Mouse (Mus musculus) kidney, embryonic 16.5 days (tissue): ENCODE results near the gene Spc24. TPM values are rescaled to one million over a fixed set of nuclear protein-coding genes. Genes with fewer than 3 reads are reported as not detected.
"Not testable (repeated sequence)": the region's sequence is repeated elsewhere in the genome, so short reads cannot be mapped to it uniquely, and the experiment has no call there.

Source experiments
- ATAC-seq: fragments of 200-750 bp; cut with Nextera tagmentation; 2 replicates; pipeline ENCODE4 v1.8.0; 2017; ENCODE audit warnings: moderate TSS enrichment; ENCODE audit not compliant: low FRiP score, low TSS enrichment
- H3K27ac ChIP-seq: fragments of 300-500 bp; sonication (generic); 2 replicates; pipeline ENCODE4 v1.5.1; 2014; ENCODE audit warnings: low read length
- H3K27me3 ChIP-seq: fragments of 300-500 bp; sonication (generic); 2 replicates; pipeline ENCODE4 v1.6.1; 2014; ENCODE audit warnings: low read length, control low read depth, mixed read lengths; ENCODE audit not compliant: insufficient read depth
- H3K36me3 ChIP-seq: fragments of 300-500 bp; sonication (generic); 2 replicates; pipeline ENCODE4 v1.6.1; 2014; ENCODE audit warnings: low read length, control low read depth, mixed read lengths; ENCODE audit not compliant: insufficient read depth
- H3K4me1 ChIP-seq: fragments of 300-500 bp; sonication (generic); 2 replicates; pipeline ENCODE4 v1.6.1; 2014; ENCODE audit warnings: low read length, control low read depth, mixed read lengths; ENCODE audit not compliant: insufficient read depth
- H3K4me2 ChIP-seq: fragments of 300-500 bp; sonication (generic); replicated peaks from 2 replicates; pipeline ENCODE4 v1.6.1; 2014; ENCODE audit warnings: low read depth, low read length
- H3K4me3 ChIP-seq: fragments of 300-500 bp; sonication (generic); 2 replicates; pipeline ENCODE4 v1.5.1; 2014; ENCODE audit warnings: mild to moderate bottlenecking, low read length
- H3K9ac ChIP-seq: fragments of 300-500 bp; sonication (generic); replicated peaks from 2 replicates; pipeline ENCODE4 v1.6.1; 2014; ENCODE audit warnings: low read length
- H3K9me3 ChIP-seq: fragments of 300-500 bp; sonication (generic); 2 replicates; pipeline ENCODE4 v1.6.1; 2016; ENCODE audit warnings: low read length, control low read depth
- WGBS: fragments of 180-500 bp; shearing (Covaris S2); extraction: QIAGEN DNeasy Blood & Tissue Kit; methylation state at CpG from one replicate; pipeline ENCODE4 v1.1.7; 2014; 5-methylcytosine and 5-hydroxymethylcytosine counted together
- polyA plus RNA-seq: library from polyadenylated mRNA; unstranded; fragments of >200 nt; fragmentation: Nextera tagmentation; extraction: Ambion mirVana; gene quantifications from 2 replicates; pipeline ENCODE4 v1.2.1, GENCODE M21; 2015

Spc24 gene
- polyA plus RNA-seq, 1 experiment from 2014 or later = 120 TPM

DNA sequence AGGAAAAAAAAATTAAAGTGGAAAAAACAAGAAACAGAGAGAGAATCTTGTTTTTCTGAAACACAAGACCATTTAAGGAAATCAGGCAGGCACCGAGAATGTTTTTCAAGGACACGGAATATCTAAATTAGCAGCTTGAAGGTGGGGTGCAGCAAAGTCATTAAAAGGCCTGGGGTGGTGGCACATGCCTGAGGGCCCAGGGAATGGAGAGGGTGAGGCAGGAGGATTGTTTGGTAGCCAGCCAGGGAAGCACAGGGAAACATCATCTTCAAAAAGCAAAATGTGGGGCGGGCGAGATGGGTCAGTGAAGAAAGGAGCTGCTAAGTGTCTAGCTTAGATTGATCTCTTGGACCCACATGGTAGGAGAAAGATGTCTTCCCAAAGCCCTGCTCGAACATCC is 27.6 kb upstream of the Spc24 start:
- H3K36me3 ChIP-seq = peaks cover 16% of the 10 kb centered on the region
- 58% methylated on average over 5 of the region's 5 CpGs for WGBS
- H3K9me3 ChIP-seq = no peaks in the 10 kb centered on the region
- ATAC-seq = no peak
- no peaks in the 10 kb centered on the region for H3K27me3 ChIP-seq
- H3K27ac ChIP-seq = 0 out of 2 replicates have a peak overlapping the region, but pooled peaks have one; percentile 40
- H3K4me1 ChIP-seq = peaks cover 27% of the 10 kb centered on the region
- no peak overlapping the region for H3K4me2 ChIP-seq
- H3K4me3 ChIP-seq = no peak overlapping the region
- no peak overlapping the region for H3K9ac ChIP-seq

DNA sequence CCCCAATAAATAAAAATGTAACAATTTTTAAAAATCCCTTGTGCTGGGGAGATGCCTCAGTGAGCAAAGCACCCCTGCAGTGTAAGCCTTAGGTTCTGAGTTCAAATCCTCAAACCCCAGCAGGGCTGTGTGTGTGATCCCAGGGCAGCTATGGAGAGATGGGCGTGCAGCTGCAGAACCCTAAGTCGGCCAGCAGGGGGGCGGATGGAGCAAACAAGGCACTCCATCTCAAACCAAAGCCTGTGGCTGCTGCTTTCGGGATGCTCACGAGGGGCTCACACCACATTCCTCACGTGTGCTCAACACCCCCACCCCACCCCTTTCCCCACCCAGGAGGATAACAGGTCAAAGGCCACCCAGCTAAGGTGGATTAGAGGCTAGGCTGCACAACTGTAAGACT is 26.8 kb upstream of the Spc24 start:
- 9% methylated on average over 6 of the region's 6 CpGs for WGBS
- Histone ChIP-seq H3K4me2 (0 out of 2 replicates have a peak overlapping the region, but pooled peaks have one; percentile 14), H3K36me3 (peaks cover 15% of the 10 kb centered on the region), H3K4me1 (peaks cover 25% of the 10 kb centered on the region), H3K9ac (no peak overlapping the region; the same call in 1 of the 2 replicates), H3K27ac (0 out of 2 replicates have a peak overlapping the region, but pooled peaks have one; percentile 40), H3K9me3 (no peaks in the 10 kb centered on the region), H3K4me3 (no peak overlapping the region), H3K27me3 (no peaks in the 10 kb centered on the region)
- peak; percentile 60; the same call in 1 of the 2 replicates for ATAC-seq

DNA sequence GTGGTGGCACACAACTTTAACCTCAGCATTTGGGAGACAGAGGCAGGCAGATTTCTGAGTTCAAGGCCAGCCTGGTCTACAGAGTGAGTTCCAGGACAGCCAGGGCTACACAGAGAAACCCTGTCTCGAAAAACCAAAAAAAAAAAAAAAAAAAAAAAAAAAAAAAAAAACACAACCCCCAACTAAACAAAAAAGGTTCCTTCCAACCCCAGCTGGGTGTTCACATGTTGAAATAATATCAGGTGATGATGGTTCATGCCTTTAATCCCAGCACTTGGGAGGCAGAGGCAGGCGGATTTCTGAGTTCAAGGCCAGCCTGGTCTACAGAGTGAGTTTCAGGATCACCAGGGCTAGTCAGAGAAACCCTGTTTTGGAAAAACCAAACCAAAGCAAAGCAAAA is 26.2 kb upstream of the Spc24 start:
- H3K4me1 ChIP-seq = peaks cover 19% of the 10 kb centered on the region
- not testable (repeated sequence) for H3K4me2 ChIP-seq, H3K9ac ChIP-seq, H3K27me3 ChIP-seq, H3K27ac ChIP-seq, H3K4me3 ChIP-seq, ATAC-seq, H3K9me3 ChIP-seq
- WGBS = 90% methylated on average over 1 of the region's 2 CpGs
- H3K36me3 ChIP-seq = peaks cover 21% of the 10 kb centered on the region

DNA sequence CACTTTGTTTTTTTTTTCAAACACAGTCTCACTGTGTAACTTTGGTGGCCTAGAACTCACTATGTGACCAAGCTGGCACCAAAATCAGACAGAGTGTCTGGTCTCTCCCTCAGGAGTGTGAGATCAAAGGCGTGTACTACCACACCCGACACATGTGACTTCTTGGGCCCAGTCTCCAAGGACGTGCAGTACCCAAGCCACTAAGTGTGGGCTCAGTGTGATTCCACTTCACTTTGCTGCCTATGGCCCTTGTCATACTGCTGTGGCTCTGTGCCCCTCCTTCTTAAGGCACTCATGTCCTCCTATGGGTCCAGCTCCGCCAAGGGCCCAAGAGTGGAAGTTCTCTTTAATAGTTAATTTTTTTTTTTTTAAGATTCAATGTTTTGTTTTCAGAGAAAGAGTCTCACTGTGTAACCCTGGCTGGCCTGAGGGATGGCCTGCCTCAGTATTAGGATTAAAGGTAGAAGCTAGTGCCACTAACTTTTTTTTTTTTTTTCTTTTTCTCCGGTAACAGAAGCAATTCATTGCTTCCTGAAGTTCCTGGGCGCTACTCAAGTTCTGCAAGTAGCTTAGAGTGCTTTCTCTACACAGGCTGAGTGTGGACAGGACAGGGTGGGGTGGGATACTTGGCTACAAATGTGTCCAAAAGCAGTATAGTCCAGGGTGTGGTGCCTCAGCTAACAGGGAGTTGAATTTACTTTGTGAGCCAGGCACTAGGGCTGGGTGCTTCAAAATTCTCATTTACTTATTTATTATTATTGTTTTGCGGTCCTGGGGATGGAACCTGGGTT is 24.6 kb upstream of the Spc24 start:
- H3K4me2 ChIP-seq = no peak overlapping the region

DNA sequence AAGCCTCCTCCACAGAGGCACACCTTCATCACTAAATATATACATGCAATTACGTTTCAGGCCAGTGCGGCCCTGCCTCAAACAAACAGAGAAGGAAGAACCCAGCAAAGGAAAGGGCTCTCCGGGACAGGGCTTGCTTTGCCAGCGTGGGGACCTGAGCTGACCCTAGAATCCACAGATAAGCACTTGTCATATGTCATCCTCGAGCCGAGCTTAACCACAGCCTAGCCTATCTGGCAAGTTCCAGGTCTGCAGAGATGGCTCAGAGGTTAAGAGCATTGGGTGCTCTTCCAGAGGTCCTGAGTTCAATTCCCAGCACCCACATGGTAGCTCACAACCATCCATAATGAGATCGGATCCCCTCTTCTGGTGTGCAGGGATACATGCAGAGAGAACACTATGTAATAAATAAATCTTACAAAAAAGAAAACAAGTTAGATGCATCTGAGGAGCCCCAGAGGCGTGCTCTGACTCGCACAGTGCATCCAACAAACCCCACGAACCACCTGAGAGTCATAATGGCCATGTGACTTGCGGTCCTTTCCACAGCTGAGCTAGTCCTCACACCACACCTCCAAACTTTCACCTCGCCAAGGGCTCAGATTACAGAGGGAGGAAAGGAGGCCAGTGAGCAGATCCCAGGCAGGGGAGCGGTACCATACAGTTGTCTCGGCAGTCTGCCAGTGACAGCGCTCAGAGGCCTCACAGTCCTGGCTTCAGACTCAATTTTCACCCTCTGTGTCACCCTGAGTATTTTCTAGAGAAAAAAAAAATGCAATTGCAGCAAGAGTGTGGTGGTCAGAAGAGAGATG is 21.8 kb upstream of the Spc24 start:
- Histone ChIP-seq H3K9me3 (0 out of 2 replicates have a peak, but pooled peaks cover 2% of the 10 kb centered on the region), H3K4me2 (no peak overlapping the region), H3K27ac (no peak overlapping the region), H3K36me3 (peaks cover 49% of the 10 kb centered on the region), H3K4me1 (0 out of 2 replicates have a peak, but pooled peaks cover 6% of the 10 kb centered on the region), H3K9ac (no peak overlapping the region), H3K27me3 (no peaks in the 10 kb centered on the region), H3K4me3 (no peak overlapping the region)
- ATAC-seq = peak; percentile 63; the same call in 1 of the 2 replicates
- 62% methylated on average over 15 of the region's 15 CpGs for WGBS

More for the DNA sequence above, 24.6 kb upstream of the Spc24 start:
- ATAC-seq = no peak
- H3K4me3 ChIP-seq = no peak overlapping the region
- H3K27ac ChIP-seq = no peak overlapping the region
- H3K27me3 ChIP-seq = no peaks in the 10 kb centered on the region
- peaks cover 19% of the 10 kb centered on the region for H3K4me1 ChIP-seq
- peaks cover 29% of the 10 kb centered on the region for H3K36me3 ChIP-seq
- 78% methylated on average over 7 of the region's 7 CpGs for WGBS
- H3K9me3 ChIP-seq = no peaks in the 10 kb centered on the region
- H3K9ac ChIP-seq = no peak overlapping the region

DNA sequence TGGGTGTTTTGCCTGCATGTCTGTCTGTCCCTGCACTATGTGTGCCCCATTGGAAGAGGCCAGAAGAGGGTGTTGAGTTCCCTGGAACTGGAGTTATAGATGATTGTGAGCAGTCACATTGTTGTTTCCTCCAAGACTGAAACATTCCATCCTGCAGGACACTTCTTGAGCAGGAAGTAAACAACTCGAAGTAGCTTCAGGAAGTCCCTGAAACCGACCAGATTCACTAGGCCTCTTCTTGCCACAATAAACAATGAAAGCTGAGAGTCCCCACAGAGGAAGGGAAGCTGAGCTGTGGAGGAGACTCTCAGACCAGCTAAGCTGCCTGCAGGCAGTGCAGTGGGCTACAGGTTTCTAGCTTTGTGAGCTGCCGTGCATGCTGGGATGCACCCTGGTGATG is 17.6 kb upstream of the Spc24 start:
- 92% methylated on average over 3 of the region's 3 CpGs for WGBS
- Histone ChIP-seq H3K4me1 (0 out of 2 replicates have a peak, but pooled peaks cover 6% of the 10 kb centered on the region), H3K9ac (no peak overlapping the region), H3K4me2 (no peak overlapping the region), H3K27ac (no peak overlapping the region), H3K36me3 (peaks cover 77% of the 10 kb centered on the region), H3K4me3 (no peak overlapping the region), H3K9me3 (0 out of 2 replicates have a peak, but pooled peaks cover 2% of the 10 kb centered on the region), H3K27me3 (no peaks in the 10 kb centered on the region)
- no peak for ATAC-seq

DNA sequence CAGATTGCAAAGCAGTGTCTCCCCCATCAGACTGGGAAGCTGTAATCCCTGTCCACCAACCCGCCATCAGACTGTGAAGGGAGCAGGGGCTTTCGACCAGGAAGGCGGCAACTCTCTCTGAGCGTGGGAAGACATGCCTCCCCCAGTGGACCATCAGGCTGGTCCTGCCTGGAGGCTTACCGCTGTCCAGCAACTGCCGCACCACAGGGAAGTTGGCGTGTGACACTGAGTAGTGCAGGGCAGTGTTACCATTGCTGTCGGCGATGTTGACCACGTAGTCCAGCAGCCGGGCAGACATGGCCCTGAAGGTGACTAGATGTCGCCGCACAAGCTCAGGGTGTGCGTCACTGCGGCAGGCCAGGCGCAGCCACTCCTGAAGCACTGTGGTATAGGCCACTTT is 14.2 kb upstream of the Spc24 start:
- no peak for ATAC-seq
- no peak overlapping the region for H3K27ac ChIP-seq
- H3K36me3 ChIP-seq = peaks cover 81% of the 10 kb centered on the region
- no peaks in the 10 kb centered on the region for H3K27me3 ChIP-seq
- WGBS = 90% methylated on average over 16 of the region's 16 CpGs
- H3K4me3 ChIP-seq = no peak overlapping the region
- H3K9me3 ChIP-seq = 0 out of 2 replicates have a peak, but pooled peaks cover 2% of the 10 kb centered on the region
- H3K4me2 ChIP-seq = no peak overlapping the region
- no peak overlapping the region for H3K9ac ChIP-seq
- no peaks in the 10 kb centered on the region for H3K4me1 ChIP-seq

DNA sequence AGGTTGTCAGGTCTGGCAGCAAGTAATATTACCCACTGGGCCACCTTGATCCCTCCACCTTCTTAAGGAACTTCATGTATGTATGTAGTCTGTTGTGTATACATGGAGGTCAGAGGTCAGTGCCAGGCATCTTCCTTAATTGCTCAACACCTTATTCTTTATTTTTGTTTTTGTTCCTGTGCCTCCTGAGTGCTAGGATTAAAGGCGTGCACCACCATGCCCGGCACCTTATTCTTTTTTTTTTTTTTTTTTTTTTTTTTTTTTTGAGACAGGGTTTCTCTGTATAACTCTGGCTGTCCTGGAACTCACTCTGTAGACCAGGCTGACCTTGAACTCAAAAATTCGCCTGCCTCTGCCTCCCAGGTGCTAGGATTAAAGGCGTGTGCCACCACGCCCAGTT is 13.3 kb upstream of the Spc24 start:
- not testable (repeated sequence) for ATAC-seq, H3K4me2 ChIP-seq, H3K27me3 ChIP-seq, H3K9me3 ChIP-seq, H3K4me1 ChIP-seq, H3K27ac ChIP-seq, H3K4me3 ChIP-seq, H3K9ac ChIP-seq
- H3K36me3 ChIP-seq = peaks cover 80% of the 10 kb centered on the region
- WGBS = 85% methylated on average over 5 of the region's 5 CpGs

DNA sequence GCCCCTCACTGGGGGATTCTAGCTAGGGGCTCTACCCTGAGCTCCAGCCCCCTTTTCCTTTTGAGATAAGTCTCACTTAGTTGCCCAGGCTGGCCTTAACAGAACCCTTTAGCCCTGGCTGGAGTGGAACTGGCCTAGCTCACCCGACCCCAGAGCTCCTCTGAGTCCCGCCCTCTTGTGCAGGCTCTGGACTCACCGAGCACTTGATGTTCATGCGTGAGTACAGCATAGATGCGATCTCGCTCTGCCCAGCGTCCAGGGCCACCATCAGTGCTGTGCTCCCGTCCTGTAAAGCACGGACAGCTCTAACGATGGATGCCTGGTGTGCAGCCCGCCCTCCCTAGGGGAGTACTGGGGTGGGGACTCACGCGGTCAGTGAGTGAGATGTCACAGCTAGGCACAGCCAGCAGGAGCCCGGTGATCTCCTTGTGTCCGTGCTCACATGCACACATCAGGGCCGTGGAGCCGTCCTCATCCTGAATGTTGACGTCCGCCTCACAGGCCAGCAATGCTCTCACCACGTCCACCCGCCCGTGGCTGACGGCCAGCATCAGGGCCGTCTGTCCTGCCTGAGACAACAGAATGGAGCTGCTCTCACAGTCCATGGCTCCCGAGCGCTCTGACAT is 9.6 kb upstream of the Spc24 start:
- Histone ChIP-seq H3K36me3 (peaks cover 64% of the 10 kb centered on the region), H3K9me3 (no peaks in the 10 kb centered on the region), H3K27ac (peak overlapping the region; percentile 78; the same call in 1 of the 2 replicates), H3K4me2 (no peak overlapping the region), H3K4me3 (no peak overlapping the region), H3K4me1 (peaks cover 6% of the 10 kb centered on the region; the same call in 1 of the 2 replicates), H3K9ac (no peak overlapping the region), H3K27me3 (no peaks in the 10 kb centered on the region)
- peak; percentile 44; the same call in 1 of the 2 replicates for ATAC-seq
- 69% methylated on average over 26 of the region's 26 CpGs for WGBS
